Mouse (Mus musculus): ENCODE measurements around the gene Igsf9b.

The Igsf9b gene

DNA sequence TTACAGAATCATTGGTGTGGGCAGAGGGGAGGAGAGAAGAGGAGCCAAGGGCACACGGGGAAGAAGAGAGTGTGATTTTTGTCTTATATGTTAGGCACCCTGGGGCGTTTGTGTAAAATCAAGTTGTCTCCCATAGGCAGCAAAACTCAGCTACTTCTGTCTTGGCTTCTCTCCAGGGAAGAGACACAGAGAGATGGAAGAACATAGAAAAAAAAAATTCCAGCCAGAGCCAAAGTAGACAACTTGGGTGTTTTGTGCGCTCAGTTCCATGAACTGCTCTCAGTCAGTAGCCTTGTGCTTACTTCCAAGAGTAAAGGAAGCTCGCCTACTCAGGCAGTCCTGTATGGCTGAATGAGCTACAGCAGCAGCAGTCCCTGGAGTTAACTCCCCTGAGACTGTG is 31.4 kb downstream of the Igsf9b start:
- no peak for DNase-seq (ENCODE audit: low read depth)

DNA sequence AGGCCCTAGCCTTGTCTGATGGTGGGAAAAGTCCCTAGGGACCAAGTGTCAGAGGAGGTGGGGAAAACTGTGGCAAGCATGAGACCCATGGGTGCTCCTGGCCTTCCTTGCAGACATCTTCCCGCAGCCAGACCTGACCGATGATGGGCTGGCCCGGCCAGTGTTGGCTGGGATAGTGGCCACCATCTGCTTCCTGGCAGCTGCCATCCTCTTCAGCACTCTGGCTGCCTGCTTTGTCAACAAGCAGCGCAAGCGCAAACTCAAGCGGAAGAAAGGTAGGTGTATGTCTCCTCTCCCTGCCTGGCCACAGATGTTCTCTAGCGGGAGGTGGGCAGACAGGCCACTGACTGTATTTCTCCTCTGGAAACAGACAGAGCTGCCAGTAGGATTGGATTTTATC is 32.5 kb downstream of the Igsf9b start:
- no peak for DNase-seq (ENCODE audit: low read depth)

DNA sequence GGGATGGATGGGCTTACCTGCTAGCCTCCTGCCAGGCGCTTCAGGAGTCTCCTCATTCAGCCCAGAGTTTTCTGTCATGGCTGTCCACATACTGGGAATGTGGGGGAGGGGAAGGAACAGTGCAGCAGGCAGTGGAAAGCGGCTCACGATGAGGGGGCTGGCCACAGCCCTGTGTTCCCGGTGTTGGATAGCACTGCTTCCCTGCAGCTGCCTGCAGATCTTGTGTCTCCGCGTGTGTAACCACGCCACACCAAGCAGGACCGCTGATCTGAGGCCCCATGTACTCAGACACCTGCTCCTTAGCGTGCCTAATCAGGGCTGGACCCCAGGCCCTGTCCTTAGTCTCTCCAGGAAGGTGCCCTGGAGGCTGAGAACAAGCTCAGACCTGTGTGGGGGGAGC is 35.9 kb downstream of the Igsf9b start:
- DNase-seq (ENCODE audit: low read depth), result no peak

DNA sequence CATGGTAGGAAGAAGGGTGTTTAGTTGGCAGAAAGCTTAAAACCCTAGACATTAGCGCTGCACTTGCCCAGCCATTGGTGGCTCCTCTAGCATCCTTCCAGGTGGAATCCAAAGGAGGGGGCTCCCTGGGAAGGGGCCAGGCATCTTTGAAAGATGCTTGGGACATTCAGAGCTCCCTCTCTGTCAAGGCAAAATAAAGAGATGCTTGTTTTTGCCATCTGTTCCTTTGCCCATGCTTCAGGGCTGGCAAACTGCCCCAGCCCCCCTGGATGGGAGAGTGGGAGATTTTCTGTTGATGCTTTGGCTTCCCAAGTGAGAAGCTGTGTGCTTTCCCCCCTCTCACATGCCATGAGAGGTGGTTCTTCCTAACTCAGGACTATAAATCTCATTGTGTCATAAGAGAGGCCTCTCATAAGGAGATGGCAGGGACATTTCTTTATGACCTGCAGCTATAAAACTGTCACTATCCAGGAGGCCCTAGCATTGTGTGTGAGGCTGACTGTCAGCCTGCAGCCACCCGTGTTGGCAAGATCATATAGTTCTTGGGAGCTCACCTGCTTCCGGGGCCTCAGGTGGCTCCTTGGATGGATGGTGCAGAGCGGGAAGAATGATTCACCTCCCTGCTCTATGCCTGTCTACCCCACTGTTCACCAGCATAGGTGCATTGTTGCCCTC is 38.1 kb downstream of the Igsf9b start:
- DNase-seq (ENCODE audit: low read depth), result no peak

DNA sequence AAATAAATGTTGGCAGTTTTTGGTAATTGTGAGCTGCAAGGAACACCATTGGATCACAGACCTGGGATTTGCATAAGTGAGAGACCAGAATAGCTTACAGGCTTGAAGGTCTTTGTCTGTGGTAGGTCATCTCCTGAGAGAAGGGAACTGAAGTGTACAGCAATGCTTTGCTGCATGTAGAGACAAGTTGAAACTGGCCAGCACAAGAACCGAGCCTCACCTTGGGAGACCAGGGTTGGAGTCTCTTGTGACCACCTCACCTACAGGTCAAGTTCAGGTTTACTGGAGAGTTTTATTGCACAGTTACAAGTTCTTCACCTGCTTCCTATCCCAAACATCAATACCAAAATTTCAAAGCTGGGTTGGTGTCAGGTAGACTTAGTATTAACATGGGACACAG is 40.2 kb downstream of the Igsf9b start:
- no peak for DNase-seq (ENCODE audit: low read depth)

DNA sequence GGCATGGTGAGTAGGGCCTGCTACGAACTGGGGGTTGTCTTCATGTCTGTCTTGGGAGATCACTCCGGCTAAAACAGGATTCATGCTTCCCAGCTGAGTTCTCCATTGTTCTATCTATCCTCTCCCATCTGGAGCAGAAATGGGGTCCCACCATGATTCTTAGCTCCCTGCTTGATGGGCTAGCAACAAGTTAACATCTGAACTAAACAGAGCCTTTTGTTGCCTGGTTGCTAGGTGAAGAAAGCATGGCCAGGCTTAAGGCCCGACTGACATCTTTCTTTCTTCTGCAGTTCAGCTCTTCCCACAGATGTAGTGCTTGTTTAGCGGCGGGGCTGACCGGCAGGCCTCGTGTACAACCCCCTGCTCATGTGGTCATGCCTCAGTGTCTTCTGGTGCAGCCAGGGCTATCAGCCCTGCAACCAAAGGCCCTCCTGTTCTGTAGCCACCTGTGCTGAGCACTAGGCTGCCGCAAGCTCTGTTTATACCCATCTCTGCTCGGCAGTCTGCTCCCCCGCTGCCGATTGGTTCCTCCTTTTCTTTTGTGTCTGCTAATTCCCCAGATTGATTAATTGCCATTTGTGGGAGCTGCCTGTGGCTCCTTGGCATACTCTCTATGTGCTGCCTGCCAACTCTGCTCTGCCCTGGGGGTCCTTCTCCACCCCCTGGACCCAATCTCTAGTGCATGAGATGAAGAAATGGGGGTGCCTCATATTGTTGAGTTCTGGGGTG is 47.7 kb downstream of the Igsf9b start:
- no peak for DNase-seq (ENCODE audit: low read depth)

DNA sequence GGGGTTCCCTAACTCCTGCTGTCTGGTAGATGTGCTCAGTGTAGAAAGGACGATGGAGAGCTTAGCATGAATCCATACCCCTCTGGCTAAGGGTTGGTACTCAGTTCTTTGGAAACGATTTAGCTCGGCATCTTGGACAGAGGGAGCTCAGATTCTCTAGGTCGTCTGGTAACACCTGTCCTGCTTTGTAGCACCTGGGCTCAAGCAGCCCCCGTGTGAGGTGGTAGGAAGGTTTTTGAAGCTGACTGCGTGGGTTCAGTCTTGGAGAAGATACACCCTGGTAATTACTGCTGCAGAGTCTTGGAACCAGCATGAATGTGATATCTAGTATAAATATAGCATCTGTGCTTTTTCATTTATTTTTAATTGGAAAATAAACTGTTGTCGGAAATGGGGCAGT is 54.1 kb downstream of the Igsf9b start:
- no peak for DNase-seq (ENCODE audit: low read depth)

DNA sequence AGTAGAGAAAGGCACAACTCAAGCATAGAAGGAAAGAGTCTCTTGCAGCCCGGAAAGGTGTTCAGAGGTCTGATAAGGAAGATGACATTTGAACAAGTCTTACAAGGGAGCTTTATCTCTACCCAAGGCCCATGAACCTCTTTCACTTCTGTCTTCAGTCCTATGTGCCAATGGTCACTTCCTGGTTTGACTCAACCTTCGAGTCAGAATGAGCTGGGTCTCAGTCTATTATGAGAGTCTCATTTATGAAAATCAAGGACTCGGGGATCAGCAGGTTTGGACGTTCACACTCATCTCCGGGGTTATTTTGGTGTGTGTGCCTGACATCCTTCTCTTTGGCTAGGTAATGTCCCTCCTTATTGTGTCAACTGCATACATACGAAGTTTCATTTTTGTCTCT is 58.9 kb downstream of the Igsf9b start:
- no peak for DNase-seq (ENCODE audit: low read depth)

DNA sequence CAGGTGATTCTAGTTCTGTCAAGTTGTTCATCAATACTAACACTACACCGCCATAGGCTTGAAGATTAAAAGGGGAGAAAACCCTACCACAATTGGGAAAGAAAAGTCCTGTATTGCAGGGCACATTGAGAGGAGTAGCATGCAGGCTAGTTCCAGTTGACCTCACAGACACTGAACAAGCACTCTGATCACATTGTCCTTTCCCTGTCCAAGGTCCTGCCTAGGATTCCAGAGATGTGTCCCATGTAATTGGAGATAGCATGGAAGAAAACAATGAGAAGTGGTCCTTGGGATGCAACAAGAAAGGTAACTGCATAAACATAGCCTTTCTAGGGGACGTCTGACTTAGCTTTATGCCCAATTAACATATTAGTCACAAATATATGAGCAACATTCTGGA is 68.2 kb downstream of the Igsf9b start:
- DNase-seq (ENCODE audit: low read depth), result no peak

DNA sequence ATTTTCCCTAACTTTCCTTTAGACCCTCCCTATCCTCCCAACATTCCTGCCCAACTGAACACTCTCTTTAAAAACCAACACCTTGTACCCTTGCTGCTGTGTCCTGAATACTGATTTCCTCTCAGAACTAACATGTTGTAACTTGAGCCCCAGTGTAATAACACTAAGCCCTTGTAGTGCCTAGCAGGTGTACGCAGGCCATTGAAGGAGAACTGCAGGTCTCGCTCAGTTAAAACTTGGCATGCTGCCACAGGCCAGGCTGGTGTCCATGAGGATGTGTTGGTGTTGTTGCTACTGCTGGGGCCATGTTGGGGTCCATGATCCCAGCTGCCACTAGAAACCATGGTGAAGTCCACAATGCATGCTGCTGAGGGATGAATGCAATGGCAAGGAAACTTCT is 70.1 kb downstream of the Igsf9b start:
- no peak for DNase-seq (ENCODE audit: low read depth)

DNA sequence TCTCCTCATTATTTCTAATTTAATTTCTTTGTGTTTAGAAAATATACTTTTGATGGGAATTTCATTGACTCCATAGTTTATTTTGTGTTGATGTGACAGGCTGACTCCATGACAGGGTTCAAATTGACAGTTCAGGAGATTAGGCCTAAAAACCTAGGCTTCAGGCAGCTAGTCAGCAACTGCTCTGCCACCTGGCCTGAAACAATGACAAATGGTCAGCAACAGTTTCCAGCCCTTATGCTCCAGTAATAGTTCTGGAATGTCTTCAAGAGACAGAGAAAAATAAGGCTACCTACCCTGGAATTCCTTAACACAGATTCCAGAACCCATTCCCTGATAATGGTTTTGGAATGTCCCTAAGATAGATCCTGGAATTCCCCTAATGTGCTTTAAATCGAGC is 76.7 kb downstream of the Igsf9b start:
- no peak for DNase-seq (ENCODE audit: low read depth)

DNA sequence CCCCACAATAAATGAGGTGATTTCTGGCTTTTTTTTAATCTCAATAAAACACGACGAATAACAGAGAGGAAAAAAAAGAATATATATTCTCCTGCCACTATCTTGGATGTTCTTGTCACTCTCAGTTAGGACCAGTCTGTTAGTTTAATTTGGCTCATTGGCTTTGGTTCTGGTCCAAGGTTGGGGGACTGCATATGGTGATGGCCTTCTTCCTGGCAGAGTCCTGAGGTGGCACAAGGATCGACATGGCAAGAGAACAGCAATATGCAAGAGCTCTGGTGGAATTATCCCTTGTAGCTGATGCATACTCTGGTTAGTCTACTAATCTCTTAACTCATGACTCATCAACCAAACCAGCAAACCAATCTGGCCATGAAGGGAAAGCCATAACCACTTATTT is 87.9 kb downstream of the Igsf9b start:
- no peak for DNase-seq (ENCODE audit: low read depth)

DNA sequence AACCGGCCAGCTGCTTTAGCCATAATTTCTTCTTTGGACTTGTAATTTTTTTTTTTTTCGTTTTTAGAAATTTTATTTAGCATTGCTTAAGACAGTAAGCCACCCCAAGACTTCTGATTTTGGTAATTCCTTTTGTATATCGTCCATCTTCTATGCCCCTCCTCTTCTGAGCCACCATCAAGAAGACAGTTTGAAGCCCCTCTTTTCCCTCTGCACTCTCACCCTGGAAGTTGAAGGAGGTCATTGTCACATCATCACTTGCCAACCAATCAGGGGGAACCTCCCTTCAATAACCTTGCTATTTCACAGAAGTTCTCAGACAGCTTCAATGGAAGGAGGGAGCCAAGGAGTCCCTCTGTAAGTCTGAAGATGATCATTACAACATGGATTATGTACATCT is 97.5 kb downstream of the Igsf9b start, which contains the start of gene Spata19:
Gene Spata19, plus strand, starts transcription at position 301 of the 400 bp plus-strand sequence.
- DNase-seq (ENCODE audit: low read depth), result no peak

DNA sequence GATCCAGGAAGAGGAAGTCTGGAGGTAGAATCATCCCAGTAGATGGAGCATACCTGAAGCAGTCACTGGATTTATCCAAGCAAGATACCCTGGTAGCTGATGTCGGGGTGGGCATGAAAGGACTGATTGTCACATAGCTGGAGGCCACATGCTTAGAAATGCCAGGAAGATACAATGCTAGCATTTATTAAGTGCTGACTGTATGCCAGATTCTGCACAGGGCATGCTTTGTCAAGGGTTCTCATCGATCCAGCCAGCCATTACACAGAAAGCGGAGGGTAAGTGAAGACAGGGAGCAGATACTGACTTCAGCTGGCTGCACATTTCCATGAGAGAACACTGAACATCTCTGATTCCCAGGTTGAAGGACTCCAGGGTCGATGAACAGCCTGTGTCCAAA is 102.2 kb downstream of the Igsf9b start:
- DNase-seq (ENCODE audit: low read depth), result no peak
